Mouse (Mus musculus) brain, embryonic 14.5 days (tissue): ENCODE measurements around the gene Cldn2.

Source experiments
- CTCF ChIP-seq: fragments of 200-500 bp; IDR thresholded peaks from 2 replicates; pipeline ENCODE4 v1.5.1; 2012; ENCODE audit warnings: inconsistent platforms, mild to moderate bottlenecking, moderate library complexity, borderline replicate concordance; ENCODE audit not compliant: insufficient read depth, insufficient read length; ENCODE audit errors: extremely low read depth
- POLR2A ChIP-seq: fragments of 200-500 bp; IDR thresholded peaks from 2 replicates; pipeline ENCODE4 v1.6.1; 2012; ENCODE audit warnings: mild to moderate bottlenecking, inconsistent platforms, borderline replicate concordance; ENCODE audit not compliant: poor library complexity, insufficient read depth, insufficient read length, severe bottlenecking; ENCODE audit errors: extremely low read depth

DNA sequence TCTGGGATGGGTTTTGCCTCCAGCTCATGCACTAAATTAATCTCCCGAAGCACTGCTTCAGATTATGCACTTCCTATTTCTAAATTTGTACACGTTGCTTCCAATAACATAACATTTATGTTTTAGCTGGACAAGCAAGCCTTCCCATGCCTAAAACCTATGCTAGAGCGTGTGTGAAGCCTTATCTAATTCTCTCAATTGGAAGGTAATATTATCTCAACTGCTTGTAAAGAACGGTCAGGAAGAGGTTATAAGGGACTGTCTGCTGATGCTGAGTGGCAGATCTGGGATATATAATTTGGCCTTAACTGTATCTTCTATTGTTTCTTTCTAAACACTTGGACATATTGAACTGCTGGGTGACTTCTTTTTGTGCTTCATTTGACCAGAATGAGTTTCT lies 26.3 kb downstream of the Cldn2 start:
- no peak for TF ChIP-seq CTCF
- TF ChIP-seq POLR2A = no peak
